Mouse (Mus musculus): Measurements from ENCODE around the gene Rsad2. TPM values are rescaled to one million over a fixed set of nuclear protein-coding genes. Genes with fewer than 3 reads are reported as not detected.

The Rsad2 gene
- polyA plus RNA-seq, 1 experiment from 2014 or later: 0.75 TPM

DNA sequence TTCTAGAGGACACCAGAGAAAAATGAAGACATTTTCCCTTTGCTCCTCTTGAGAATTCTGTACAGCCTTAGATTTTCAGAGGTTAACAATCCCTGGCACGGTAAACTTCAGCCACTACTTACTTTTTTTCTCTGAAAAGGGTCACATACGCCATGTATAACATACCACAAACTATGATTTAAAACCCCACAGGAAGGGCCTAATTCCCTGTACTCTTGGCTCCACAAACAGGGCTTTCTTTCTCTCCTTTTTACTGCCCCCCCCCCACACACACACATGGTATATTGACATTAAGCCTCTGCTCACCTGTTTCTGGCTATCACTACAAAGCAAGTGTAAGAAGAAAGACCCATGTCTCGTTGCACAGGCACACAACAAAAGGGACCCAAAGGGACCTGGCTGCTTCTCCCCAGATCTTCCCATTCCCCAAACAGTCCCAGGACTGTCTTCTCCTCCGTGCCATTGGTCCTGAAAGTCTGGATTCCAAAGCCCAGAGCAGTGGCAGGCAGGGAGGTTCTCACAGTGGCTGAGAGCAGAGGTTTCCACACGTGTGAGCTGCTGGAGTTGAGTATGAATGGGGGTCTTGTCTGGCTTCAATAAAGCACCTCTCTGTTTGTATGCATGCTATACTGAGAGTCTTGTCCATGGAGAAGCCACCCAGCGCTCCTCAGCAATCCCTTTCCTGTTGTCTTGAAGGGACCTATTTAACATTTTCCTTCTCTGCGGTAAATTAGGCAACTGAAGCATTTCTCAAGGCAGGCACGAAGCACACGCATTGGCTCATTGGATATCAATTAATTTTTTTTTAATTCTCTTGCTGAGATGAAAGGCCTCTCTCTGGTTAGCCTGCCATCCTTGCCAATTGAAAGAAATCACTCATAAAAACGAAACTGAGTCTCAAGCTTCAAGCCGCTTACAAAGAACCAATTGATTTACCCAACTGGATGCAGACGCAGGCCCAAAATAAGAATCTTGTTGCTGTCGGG, 61.5 kb downstream of the Rsad2 start:
- H3K4me3 ChIP-seq: no peak overlapping the region
- H3K4me1 ChIP-seq: no peaks in the 10 kb centered on the region
- whole genome bisulfite sequencing (ENCODE audit: insufficient replicate concordance): 71% methylated on average over 13 of the region's 13 CpGs
- no peak overlapping the region for H3K4me2 ChIP-seq
- no peaks in the 10 kb centered on the region for H3K9me3 ChIP-seq (replicated peaks)
- no peak for ATAC-seq
- no peak overlapping the region for H3K27ac ChIP-seq
- no peaks in the 10 kb centered on the region for H3K36me3 ChIP-seq
- H3K27me3 ChIP-seq (replicated peaks): 0 out of 2 replicates have a peak, but pooled peaks cover 4% of the 10 kb centered on the region
- H3K9ac ChIP-seq: no peak overlapping the region

DNA sequence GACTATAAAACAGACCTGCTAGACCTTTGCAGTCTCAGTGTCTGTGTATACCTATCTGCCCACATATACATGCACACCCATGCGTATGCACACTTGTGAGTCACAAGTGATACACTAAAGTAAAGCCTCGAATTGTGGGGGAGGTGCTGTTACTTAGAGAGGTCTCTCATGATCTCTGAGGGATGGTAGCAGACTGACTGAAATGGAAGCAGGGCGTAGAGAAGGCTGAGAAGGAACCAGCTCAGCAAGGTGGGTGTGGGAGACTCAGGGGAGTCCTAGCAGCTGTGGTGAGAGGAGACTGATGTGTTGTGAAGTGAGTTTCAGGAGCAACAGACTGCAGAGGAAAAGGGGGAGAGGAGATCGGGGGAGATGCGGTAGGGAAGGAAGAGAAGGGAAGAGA, 63.0 kb downstream of the Rsad2 start:
- Histone ChIP-seq H3K4me3 (no peak overlapping the region), H3K4me1 (no peaks in the 10 kb centered on the region), H3K36me3 (no peaks in the 10 kb centered on the region), H3K27me3 (replicated peaks) (0 out of 2 replicates have a peak, but pooled peaks cover 4% of the 10 kb centered on the region), H3K9me3 (replicated peaks) (no peaks in the 10 kb centered on the region), H3K9ac (no peak overlapping the region), H3K4me2 (no peak overlapping the region), H3K27ac (no peak overlapping the region)
- 53% methylated on average over 5 of the region's 5 CpGs for WGBS (ENCODE audit: insufficient replicate concordance)
- ATAC-seq: no peak

Small RNA genes lying within 50 kb of the gene (microRNA-seq; reads per million reads assigned to microRNA genes)
- gene Mir6538: 16.5 reads per million, percentile 28 among the genes with 10 or more reads in this experiment

Other genes starting within 250 kb of the Rsad2 start
- 3.1 and 4.1 TPM in 2 replicates for gene Rnf144a, start 41.2 kb downstream of the Rsad2 start, polyA plus RNA-seq (2016; fragmentation: Nextera tagmentation; extraction: Ambion mirVana)
- 9.2 and 10.0 TPM in 2 replicates for gene Cmpk2, start 12.8 kb upstream of the Rsad2 start, polyA plus RNA-seq (2016; fragmentation: Nextera tagmentation; extraction: Ambion mirVana)